Mouse (Mus musculus) lung, postnatal 0 days (tissue): ENCODE results near the gene Trio.

Source experiments
- CTCF ChIP-seq: IDR thresholded peaks from 2 replicates; pipeline ENCODE4 v1.5.1; 2016; ENCODE audit warnings: antibody characterized with exemption, mild to moderate bottlenecking
- EP300 ChIP-seq: IDR thresholded peaks from 2 replicates; pipeline ENCODE4 v1.6.1; 2016; ENCODE audit warnings: antibody characterized with exemption, mild to moderate bottlenecking, control low read depth

GRCm38 (mm10) chr15:27882898-27883297 is 142.8 kb downstream of the Trio start:
- no peak for TF ChIP-seq CTCF
- no peak for TF ChIP-seq EP300
